Mouse (Mus musculus) adrenal gland (tissue): ENCODE data around the gene Mlh3.

Source experiments
- intact Hi-C: fragments of 180-260 bp; cut with DNase I; formaldehyde crosslinking; loops from one replicate; pipeline ENCODE4 v1.15.1; 2025
- microRNA-seq, 2 experiments: library from miRNA; unstranded; fragments of <30 nt; microRNA quantifications; one replicate each; pipeline ENCODE4; 2019

Mlh3 gene

GRCm38 (mm10) chr12:85193923-85194622 lies 76.3 kb downstream of the Mlh3 start:
- intact Hi-C loops = no loop called here

GRCm38 (mm10) chr12:85193146-85193545 lies 77.3 kb downstream of the Mlh3 start:
- intact Hi-C loops = no loop called here

- intact Hi-C loops = no loop called here
Observed at GRCm38 (mm10) chr12:85192461-85193108, 77.8 kb downstream of the Mlh3 start.

- intact Hi-C loops = no loop called here
Observed at GRCm38 (mm10) chr12:85190290-85190689, 80.1 kb downstream of the Mlh3 start.

GRCm38 (mm10) chr12:85186361-85186760 lies 84.0 kb downstream of the Mlh3 start:
- intact Hi-C loops = no loop called here

GRCm38 (mm10) chr12:85185810-85186209 lies 84.6 kb downstream of the Mlh3 start:
- intact Hi-C loops = no loop called here

Small RNAs within 50 kb of the gene (microRNA-seq; reads per million reads assigned to microRNA genes)
- 0 to 0.12 reads per million in 2 experiments for gene Mir6938
